Mouse (Mus musculus) midbrain, embryonic 15.5 days (tissue): ENCODE data around the gene Ist1. TPM values are rescaled to one million over a fixed set of nuclear protein-coding genes. Genes with fewer than 3 reads are reported as not detected.
A peak's percentile ranks its signal among the peaks of the same experiment; 100 is the strongest.

Experiments used
- ATAC-seq: fragments of 200-750 bp; cut with Nextera tagmentation; replicated peaks from 2 replicates; pipeline ENCODE4 v1.8.0; 2017; ENCODE audit warnings: moderate TSS enrichment
- H3K27ac ChIP-seq: fragments of 300-500 bp; sonication (generic); 2 replicates; pipeline ENCODE4 v1.5.1; 2015; ENCODE audit warnings: mild to moderate bottlenecking, inconsistent platforms
- H3K27me3 ChIP-seq: fragments of 300-500 bp; sonication (generic); replicated peaks from 2 replicates; pipeline ENCODE4 v1.6.1; 2015; ENCODE audit warnings: inconsistent platforms
- H3K36me3 ChIP-seq: fragments of 300-500 bp; sonication (generic); replicated peaks from 2 replicates; pipeline ENCODE4 v1.6.1; 2015; ENCODE audit warnings: inconsistent platforms
- H3K4me1 ChIP-seq: fragments of 300-500 bp; sonication (generic); 2 replicates; pipeline ENCODE4 v1.6.1; 2015; ENCODE audit warnings: inconsistent platforms
- H3K4me2 ChIP-seq: fragments of 300-500 bp; sonication (generic); 2 replicates; pipeline ENCODE4 v1.6.1; 2015; ENCODE audit warnings: inconsistent platforms, mild to moderate bottlenecking, moderate library complexity
- H3K4me3 ChIP-seq: fragments of 300-500 bp; sonication (generic); 2 replicates; pipeline ENCODE4 v1.5.1; 2015; ENCODE audit warnings: mild to moderate bottlenecking, inconsistent platforms
- H3K9ac ChIP-seq: fragments of 300-500 bp; sonication (generic); 2 replicates; pipeline ENCODE4 v1.6.1; 2015; ENCODE audit warnings: mild to moderate bottlenecking, inconsistent platforms
- H3K9me3 ChIP-seq: fragments of 300-500 bp; sonication (generic); 2 replicates; pipeline ENCODE4 v1.6.1; 2016; ENCODE audit warnings: inconsistent platforms
- WGBS: fragments of 180-500 bp; shearing (Covaris S2); methylation state at CpG from one replicate; pipeline ENCODE4 v1.1.7; 2015; ENCODE audit warnings: mixed read lengths; 5-methylcytosine and 5-hydroxymethylcytosine counted together
- polyA plus RNA-seq: library from polyadenylated mRNA; unstranded; fragments of >200 nt; fragmentation: Nextera tagmentation; extraction: Ambion mirVana; gene quantifications from 2 replicates; pipeline ENCODE4 v1.2.1, GENCODE M21; 2015

Gene Ist1
- polyA plus RNA-seq = 160 and 166 TPM in 2 replicates

GRCm38 (mm10) chr8:109693146-109693900, at the start of gene Ist1:
Gene Ist1 (minus strand): TSS chr8:109693260.
- no peaks in the 10 kb centered on the region for H3K36me3 ChIP-seq
- H3K27me3 ChIP-seq = no peaks in the 10 kb centered on the region
- peak within 1 kb of the TSS; percentile 87 for H3K27ac ChIP-seq
- H3K9ac ChIP-seq = peak within 1 kb of the TSS; percentile 95
- peak within 1 kb of the TSS; percentile 92 for H3K4me3 ChIP-seq
- H3K4me2 ChIP-seq = peak within 1 kb of the TSS; percentile 84
- H3K9me3 ChIP-seq = no peaks in the 10 kb centered on the region
- ATAC-seq = peak; percentile 97
- peaks cover 26% of the 10 kb centered on the region for H3K4me1 ChIP-seq
- under 1% methylated on average over 57 of the region's 57 CpGs for WGBS

GRCm38 (mm10) chr8:109738049-109738380, 45.0 kb upstream of the Ist1 start:
- Histone ChIP-seq H3K4me2 (peak overlapping the region; percentile 95), H3K36me3 (peaks cover 13% of the 10 kb centered on the region), H3K27me3 (no peaks in the 10 kb centered on the region), H3K4me3 (peak overlapping the region; percentile 100), H3K27ac (peak overlapping the region; percentile 69; the same call in 1 of the 2 replicates), H3K4me1 (peaks cover 19% of the 10 kb centered on the region), H3K9me3 (no peaks in the 10 kb centered on the region), H3K9ac (peak overlapping the region; percentile 100)
- ATAC-seq = no peak; the same call in 1 of the 2 replicates
- WGBS = 86% methylated on average over 1 of the region's 1 CpGs

- H3K9ac ChIP-seq = peak within 1 kb of the TSS; percentile 100
- peak within 1 kb of the TSS; percentile 95 for H3K4me2 ChIP-seq
- H3K27me3 ChIP-seq = no peaks in the 10 kb centered on the region
- under 1% methylated on average over 59 of the region's 59 CpGs for WGBS
- H3K9me3 ChIP-seq = no peaks in the 10 kb centered on the region
- H3K36me3 ChIP-seq = peaks cover 19% of the 10 kb centered on the region
- peak; percentile 86 for ATAC-seq
- peaks cover 19% of the 10 kb centered on the region for H3K4me1 ChIP-seq
- peak within 1 kb of the TSS; percentile 69 for H3K27ac ChIP-seq
- peak within 1 kb of the TSS; percentile 100 for H3K4me3 ChIP-seq
Measured at GRCm38 (mm10) chr8:109737237-109738048, 44.4 kb upstream of the Ist1 start, which contains the start of gene Atxn1l. Gene Atxn1l (minus strand): TSS chr8:109737739.

GRCm38 (mm10) chr8:109736819-109737218, 43.8 kb upstream of the Ist1 start:
- H3K9ac ChIP-seq = peak overlapping the region; percentile 100
- H3K27ac ChIP-seq = peak overlapping the region; percentile 69
- H3K4me1 ChIP-seq = peaks cover 19% of the 10 kb centered on the region
- H3K4me3 ChIP-seq = peak overlapping the region; percentile 100
- ATAC-seq = peak; percentile 45
- no peaks in the 10 kb centered on the region for H3K9me3 ChIP-seq
- WGBS = 6% methylated on average over 8 of the region's 8 CpGs
- H3K36me3 ChIP-seq = peaks cover 25% of the 10 kb centered on the region
- H3K27me3 ChIP-seq = no peaks in the 10 kb centered on the region
- H3K4me2 ChIP-seq = peak overlapping the region; percentile 95

- 94% methylated on average over 3 of the region's 3 CpGs for WGBS
- no peaks in the 10 kb centered on the region for H3K9me3 ChIP-seq
- H3K36me3 ChIP-seq = peaks cover 32% of the 10 kb centered on the region
Measured at GRCm38 (mm10) chr8:109734018-109734417, 41.0 kb upstream of the Ist1 start.

GRCm38 (mm10) chr8:109731012-109731411, 38.0 kb upstream of the Ist1 start:
- H3K9ac ChIP-seq = no peak overlapping the region
- H3K4me1 ChIP-seq = peaks cover 5% of the 10 kb centered on the region
- no peak overlapping the region for H3K27ac ChIP-seq
- peaks cover 45% of the 10 kb centered on the region for H3K36me3 ChIP-seq
- no peaks in the 10 kb centered on the region for H3K27me3 ChIP-seq
- H3K4me2 ChIP-seq = no peak overlapping the region
- ATAC-seq = no peak
- WGBS = 90% methylated on average over 3 of the region's 3 CpGs
- no peaks in the 10 kb centered on the region for H3K9me3 ChIP-seq
- no peak overlapping the region for H3K4me3 ChIP-seq

More at GRCm38 (mm10) chr8:109734018-109734417, 41.0 kb upstream of the Ist1 start:
- no peak overlapping the region for H3K27ac ChIP-seq
- no peaks in the 10 kb centered on the region for H3K27me3 ChIP-seq
- H3K4me1 ChIP-seq = peaks cover 19% of the 10 kb centered on the region
- no peak overlapping the region for H3K4me2 ChIP-seq
- no peak overlapping the region for H3K4me3 ChIP-seq
- no peak overlapping the region for H3K9ac ChIP-seq
- ATAC-seq = no peak

- ATAC-seq = no peak
- H3K9ac ChIP-seq = no peak overlapping the region
- H3K36me3 ChIP-seq = peaks cover 72% of the 10 kb centered on the region
- 87% methylated on average over 3 of the region's 3 CpGs for WGBS
- no peaks in the 10 kb centered on the region for H3K4me1 ChIP-seq
- no peak overlapping the region for H3K4me2 ChIP-seq
- no peak overlapping the region for H3K27ac ChIP-seq
- H3K4me3 ChIP-seq = no peak overlapping the region
- no peaks in the 10 kb centered on the region for H3K9me3 ChIP-seq
- H3K27me3 ChIP-seq = no peaks in the 10 kb centered on the region
Measured at GRCm38 (mm10) chr8:109725106-109725505, 32.0 kb upstream of the Ist1 start.

GRCm38 (mm10) chr8:109714961-109715360, 21.9 kb upstream of the Ist1 start:
- no peak overlapping the region for H3K4me2 ChIP-seq
- no peak overlapping the region for H3K9ac ChIP-seq
- H3K4me3 ChIP-seq = no peak overlapping the region
- WGBS = 93% methylated on average over 5 of the region's 5 CpGs
- peaks cover 84% of the 10 kb centered on the region for H3K36me3 ChIP-seq
- no peaks in the 10 kb centered on the region for H3K9me3 ChIP-seq
- no peak for ATAC-seq
- H3K4me1 ChIP-seq = 0 out of 2 replicates have a peak, but pooled peaks cover 5% of the 10 kb centered on the region
- no peak overlapping the region for H3K27ac ChIP-seq
- H3K27me3 ChIP-seq = no peaks in the 10 kb centered on the region

- H3K27ac ChIP-seq = no peak overlapping the region
- no peak overlapping the region for H3K9ac ChIP-seq
- no peaks in the 10 kb centered on the region for H3K27me3 ChIP-seq
- 100% methylated on average over 1 of the region's 1 CpGs for WGBS
- no peak for ATAC-seq
- peaks cover 77% of the 10 kb centered on the region for H3K36me3 ChIP-seq
- no peaks in the 10 kb centered on the region for H3K9me3 ChIP-seq
- H3K4me1 ChIP-seq = peaks cover 19% of the 10 kb centered on the region
- no peak overlapping the region for H3K4me2 ChIP-seq
- H3K4me3 ChIP-seq = no peak overlapping the region
Measured at GRCm38 (mm10) chr8:109712521-109712920, 19.5 kb upstream of the Ist1 start.

GRCm38 (mm10) chr8:109707921-109708320, 14.9 kb upstream of the Ist1 start:
- Histone ChIP-seq H3K9me3 (no peaks in the 10 kb centered on the region), H3K27ac (no peak overlapping the region), H3K36me3 (peaks cover 39% of the 10 kb centered on the region), H3K4me1 (peaks cover 38% of the 10 kb centered on the region), H3K9ac (no peak overlapping the region), H3K4me2 (peak overlapping the region; percentile 84; the same call in 1 of the 2 replicates), H3K4me3 (no peak overlapping the region), H3K27me3 (no peaks in the 10 kb centered on the region)
- 96% methylated on average over 4 of the region's 4 CpGs for WGBS
- ATAC-seq = no peak

GRCm38 (mm10) chr8:109706874-109707237, 13.8 kb upstream of the Ist1 start:
- peak overlapping the region; percentile 98 for H3K27ac ChIP-seq
- peak overlapping the region; percentile 90 for H3K4me3 ChIP-seq
- peaks cover 31% of the 10 kb centered on the region; the same call in 1 of the 2 replicates for H3K36me3 ChIP-seq
- H3K4me1 ChIP-seq = peaks cover 38% of the 10 kb centered on the region
- no peak; the same call in 1 of the 2 replicates for ATAC-seq
- H3K4me2 ChIP-seq = peak overlapping the region; percentile 84
- no peaks in the 10 kb centered on the region for H3K27me3 ChIP-seq
- peak overlapping the region; percentile 99 for H3K9ac ChIP-seq
- no peaks in the 10 kb centered on the region for H3K9me3 ChIP-seq
- WGBS = 19% methylated on average over 2 of the region's 2 CpGs
